Mouse (Mus musculus): ENCODE results near the gene Trpm6.

Gene Trpm6

DNA sequence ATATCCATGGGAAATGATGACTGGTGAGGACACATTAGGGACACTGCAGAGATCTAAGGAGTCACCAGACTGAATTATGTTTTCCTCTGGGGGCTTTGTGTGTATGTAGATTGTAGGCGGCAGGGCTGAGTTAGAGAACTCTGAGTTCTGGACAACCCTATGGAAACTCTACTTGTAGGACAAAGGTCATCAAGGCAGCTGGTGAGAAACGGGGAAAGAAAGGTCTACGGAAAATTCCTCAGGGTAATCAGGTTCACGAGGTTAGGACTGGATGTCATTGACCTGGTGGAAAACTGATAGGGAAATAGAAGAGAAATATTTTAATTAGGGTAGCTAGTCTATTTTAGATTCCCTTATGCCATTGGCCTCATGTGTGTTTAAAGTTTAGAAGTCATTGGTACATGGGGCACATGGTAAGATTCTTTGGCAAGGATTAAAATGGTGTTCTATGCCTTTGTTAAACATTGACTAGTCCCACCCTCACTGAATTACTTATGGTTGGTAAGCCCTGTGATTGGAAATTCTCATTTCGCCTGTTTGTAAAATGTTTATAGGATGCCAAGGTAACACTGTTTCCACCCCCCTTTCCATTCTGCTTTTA is 23.2 kb downstream of the Trpm6 start:
- DNase-seq = no peak

DNA sequence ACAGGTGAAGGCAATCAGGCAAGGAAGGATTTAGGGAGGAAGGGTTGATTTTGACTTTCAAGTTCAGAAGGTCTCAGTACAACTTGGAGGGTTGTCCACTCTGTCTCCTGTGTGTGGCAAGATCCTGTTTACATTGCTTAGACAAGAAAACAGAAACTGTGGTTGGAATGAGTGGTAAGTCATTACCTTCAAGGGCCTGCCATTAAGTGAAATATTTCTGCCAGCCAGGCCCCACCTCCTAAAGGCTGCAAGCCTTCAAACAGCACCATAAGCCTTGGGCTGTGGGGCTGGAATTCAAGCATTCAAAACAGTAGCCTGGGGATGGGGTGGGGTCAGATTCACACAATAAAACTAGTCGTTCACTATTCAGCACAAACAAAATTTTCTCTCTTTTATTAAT is 24.3 kb downstream of the Trpm6 start:
- no peak for DNase-seq

DNA sequence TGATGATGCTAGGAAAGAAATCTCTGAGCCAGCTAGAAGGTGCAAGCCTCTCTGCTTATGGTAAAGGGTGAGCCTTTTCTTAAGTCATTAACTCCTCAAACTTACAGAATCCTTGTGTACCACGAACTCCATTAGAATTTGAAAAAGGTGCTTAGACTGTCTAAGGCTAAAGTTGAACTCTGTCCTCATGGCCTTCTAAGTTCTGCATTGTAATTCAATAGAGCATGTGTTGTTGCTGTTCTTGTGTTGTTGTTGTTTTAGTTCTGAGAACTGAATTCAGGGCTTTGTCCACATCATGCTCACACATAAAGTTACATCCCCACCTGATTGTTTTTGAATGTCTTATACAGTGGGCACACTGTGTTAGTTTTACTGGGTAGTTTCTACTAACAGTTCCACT is 49.9 kb downstream of the Trpm6 start:
- DNase-seq = no peak

DNA sequence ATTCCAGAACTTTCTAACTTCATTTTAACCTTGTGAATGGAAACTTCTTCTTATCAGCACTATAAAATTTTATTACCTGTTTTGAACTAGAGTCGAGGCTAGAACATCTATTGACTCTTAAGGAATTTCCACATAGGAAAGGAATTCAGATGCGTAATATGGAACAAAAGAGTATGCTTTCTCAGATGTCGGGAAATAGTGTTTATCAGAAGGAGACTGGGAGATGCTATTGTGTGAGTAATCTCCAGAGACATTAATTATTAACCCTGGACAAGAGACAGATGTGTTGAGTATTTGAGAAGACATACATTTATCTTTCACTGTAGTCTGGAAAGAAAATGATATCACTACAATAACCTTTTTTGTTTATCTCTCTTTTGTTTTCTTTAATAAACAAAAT is 61.5 kb downstream of the Trpm6 start:
- no peak for DNase-seq

DNA sequence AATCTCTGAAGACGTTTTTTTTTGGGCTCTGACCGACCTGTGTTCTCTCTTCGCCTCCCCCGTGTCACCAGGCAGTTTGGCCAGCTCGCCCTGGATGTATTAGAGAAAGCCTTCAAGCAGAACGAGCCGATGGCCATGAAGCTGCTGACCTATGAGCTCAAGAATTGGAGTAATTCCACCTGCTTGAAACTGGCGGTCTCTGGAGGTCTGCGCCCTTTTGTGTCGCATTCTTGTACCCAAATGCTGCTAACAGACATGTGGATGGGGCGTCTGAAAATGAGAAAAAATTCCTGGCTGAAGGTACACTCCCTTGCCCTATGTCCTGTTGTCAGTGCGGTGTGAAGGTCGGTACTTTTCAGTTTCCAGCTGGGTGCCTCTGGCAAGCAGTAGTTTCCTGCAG is 65.4 kb downstream of the Trpm6 start:
- no peak for DNase-seq

DNA sequence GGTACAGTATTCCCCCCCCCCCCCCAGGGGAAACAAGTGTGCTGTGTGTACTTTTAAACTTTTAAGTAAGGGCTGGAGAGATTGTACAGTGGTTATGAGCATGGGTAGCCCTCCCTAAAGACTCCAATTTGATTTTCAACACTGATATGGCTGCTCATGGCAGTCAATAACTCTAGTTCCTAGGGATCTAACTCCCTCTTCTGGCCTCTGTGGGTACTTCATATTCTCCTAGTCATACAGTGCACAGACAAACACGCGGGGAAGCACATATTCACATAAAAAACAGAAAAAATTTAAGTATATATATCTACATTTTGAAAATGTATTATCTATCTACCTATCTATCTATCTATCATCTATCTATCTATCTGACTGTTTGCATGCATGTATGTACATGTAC is 67.6 kb downstream of the Trpm6 start:
- no peak for DNase-seq

DNA sequence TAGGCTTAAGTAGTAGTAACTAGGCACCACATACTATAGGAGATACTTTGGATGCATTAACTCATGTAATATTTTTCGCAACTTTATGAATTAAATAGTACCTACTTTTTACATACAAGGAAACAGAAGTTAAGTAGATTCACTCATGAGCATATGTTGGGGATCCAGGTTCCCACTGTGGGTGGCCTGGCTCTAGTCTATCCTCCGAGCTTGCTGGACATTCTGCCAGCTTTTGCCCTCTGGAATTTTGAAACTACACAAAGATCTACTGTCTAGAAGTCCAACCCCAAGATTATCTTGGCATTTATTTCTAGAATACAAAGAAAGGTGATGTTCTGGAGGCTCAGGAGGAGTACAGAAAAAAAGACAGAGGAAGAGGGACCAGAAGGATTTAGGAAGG is 78.8 kb downstream of the Trpm6 start:
- no peak for DNase-seq

DNA sequence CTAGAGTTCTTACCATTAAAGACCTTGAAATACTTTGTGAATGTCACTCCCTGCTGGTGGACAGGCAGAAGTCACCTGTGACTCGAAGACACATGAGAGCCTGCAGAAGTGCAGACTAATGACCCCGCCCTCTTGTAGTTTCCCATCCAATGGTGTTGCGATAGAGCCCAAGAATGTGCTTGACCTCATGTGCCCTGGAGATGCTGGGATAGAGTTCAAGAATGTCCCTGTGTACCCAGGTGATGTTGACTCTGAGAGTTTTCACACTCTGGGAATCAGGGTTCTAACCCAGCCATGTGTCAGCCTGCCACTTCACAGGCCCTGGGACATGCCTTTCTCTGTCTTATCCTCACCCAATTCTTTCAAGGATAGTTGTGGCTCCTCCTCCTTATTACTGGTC is 81.4 kb downstream of the Trpm6 start:
- DNase-seq = no peak

DNA sequence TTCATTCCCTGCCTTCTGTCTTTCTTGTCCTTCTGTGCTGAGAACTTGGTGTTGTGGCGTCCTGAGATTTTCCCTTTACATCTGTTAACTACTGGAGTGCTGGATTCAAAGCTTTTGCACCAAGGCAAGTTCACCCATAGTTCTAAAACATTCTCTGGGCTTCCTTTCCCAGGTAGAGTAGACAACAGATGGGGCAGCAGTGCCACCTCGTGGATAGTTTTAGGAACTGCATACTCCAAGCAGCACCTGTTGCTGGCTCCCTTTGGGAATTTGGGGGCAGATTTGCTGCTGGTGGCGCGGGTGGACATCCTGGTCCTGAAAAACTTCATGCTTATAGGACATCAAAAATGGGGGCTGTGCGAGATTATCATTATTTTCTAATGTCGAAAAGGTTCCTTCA is 85.2 kb downstream of the Trpm6 start:
- peak; percentile 71 for DNase-seq

DNA sequence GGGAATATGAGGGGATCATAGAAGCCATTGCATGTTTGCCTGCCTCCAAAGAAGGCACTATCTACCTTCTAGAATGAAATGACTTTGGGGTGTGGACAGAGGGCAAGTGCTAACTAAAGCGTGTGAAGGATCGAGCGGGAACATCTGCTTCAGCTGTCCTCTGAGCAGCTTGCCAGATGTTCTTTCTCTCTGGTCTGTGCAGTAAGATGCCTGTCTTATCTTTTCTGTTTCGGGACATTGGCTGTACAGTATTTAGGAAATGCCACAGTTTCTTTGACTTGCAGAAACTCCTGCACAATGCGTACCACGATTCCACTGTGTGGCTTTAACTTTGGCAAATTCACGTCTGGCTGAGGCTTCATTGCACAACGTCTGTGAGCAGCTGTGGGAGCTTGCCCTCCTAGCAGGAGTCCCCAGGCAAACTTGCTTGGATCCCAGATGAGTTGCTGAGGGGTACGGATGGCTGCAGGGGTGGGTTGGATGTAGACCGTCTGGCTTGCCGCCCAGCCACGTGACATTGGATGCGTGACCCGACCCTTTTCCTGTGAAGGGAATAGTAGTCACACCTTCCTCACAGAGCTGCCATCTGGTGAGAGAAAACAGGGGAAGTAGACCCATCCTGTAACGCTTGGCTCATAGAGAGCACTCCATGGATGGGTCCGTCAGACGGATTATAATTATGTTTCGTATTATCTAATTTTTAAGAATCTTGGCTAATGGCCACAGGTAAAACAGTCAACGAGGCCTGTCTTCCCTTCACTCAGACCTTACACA is 92.2 kb downstream of the Trpm6 start:
- no peak for DNase-seq

DNA sequence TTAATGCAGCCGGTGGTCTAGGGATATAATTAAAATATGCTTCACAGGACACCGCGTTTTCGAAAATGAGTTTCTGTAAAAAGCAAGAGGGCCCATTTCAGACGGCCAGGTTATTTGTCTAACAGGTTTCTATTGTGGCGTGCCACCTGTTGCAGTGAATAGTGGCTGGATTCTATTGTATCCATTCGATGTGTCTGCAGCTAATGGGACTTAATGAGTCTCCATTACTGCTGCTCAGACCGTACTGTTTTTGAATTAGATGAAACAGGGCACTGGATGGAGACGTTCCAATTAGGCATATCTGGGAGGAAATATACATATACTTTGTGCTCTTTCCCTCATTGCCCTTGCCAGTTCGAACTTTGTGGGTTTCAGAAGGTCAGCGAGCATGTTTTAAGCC is 92.8 kb downstream of the Trpm6 start:
- DNase-seq = no peak

DNA sequence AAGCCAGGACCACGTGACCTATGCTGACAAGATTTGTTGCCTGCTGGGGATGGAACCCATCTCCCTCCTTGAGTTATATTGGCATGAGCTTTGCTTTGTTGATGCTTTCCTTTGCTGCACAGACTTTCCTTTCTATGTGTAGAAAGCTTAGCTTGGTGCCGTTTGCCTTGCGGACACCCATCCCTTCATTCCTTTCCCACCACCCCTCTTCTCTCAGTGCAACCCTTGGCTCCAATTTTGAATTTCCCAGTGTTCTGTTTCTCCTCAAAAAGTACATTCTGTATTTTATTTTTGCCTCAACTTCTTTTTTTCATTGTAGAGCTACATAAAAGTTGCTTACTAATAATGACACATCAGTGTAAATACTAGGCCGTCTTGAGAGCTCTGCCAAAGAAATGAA is 96.6 kb downstream of the Trpm6 start:
- no peak for DNase-seq

DNA sequence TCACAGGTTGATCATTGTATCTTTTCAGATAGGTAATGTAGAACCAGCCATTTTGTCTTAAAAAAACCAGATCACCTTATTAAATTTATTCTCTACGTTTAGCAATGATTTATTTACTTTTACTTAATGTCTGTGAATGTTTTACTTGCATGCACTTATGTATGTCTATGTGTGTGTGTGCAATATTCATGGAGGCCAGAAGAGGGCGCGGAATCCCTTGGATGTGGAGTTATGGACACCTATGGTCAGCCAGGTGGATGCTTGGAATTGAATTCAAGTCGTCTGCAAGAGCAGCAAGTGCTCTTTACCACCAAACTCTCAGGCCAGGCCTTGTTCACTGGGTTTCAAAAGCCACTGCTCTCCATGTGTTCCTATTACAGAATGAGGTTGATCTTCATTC is 118.5 kb downstream of the Trpm6 start:
- DNase-seq = no peak

DNA sequence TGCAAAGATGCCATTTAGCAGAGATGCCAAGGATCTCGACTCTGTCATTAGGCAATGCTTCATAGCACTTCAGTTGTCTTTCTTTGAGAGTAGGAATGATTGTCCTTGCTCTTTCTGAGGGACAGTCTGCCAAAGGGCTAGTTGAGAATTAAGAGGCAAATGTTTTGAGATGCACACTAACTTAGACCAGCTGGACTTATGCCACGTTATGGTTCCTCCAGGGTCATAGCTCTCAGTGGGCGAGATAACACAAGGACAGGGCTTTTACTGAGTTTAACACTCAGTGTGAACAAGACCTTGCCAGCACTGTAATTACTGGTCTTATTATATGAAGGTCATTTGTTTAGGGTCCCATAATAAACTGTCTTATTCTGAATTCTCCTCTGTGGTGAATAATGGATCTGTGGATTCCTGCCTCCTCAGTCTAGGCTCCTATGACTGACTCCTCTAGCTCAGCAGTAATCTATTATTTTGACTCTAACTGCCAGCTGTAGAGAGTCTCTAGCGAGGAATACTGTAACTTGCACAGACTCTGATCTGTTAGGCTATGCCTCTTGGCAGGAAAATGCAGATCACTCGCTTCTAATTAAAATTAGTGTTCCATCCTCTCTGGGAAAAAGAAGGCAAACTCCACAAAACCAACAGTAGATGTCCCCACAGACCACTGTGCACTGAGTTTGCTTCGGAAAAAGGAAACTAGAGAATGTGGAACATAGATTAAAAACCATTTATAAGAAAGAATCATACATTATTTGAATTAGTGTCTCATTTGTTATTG is 123.2 kb downstream of the Trpm6 start:
- DNase-seq = no peak

DNA sequence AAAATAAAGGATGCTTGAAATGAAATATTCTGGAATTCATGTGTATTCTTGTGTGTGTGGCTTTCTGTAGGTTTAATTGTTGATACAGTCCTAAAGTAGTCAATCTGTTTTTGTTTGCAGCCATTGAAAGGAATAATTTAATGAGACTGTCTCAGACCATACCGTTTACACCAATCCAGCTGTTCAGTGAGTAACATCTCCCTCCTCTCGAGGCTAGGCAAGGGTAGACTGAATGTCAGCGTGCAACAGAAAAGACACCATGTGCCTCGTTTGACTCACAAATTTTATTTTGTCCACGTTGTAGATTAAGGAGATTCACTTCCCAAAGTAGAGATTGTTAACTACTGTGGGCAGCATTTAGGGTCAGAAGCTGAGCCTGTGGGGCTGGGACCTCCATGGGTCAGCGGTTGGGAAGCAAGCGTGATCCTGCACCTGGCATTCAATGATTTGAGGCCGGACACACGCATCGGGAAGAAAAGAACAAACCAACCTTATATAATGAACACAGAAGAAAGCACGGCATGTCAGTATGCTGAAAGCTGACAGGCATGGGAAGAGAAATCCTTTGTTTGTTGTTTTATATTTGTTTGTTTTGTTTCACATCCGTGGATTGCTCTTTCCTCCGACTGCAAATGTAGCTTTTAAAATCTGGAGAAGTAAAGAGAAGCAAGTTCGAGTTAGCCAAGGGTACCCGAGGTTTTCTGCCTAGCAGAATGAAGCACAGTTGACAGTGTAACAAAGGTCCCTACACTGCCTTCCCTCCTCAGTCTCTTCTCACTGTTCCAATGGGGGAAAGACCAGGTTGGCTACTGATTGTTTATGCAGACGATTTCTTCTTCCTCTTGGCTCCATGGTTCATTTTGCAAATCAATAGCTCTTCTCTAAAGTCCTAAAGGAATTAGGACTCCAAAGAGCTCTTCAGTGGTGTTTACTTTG is 124.2 kb downstream of the Trpm6 start:
- DNase-seq = no peak

DNA sequence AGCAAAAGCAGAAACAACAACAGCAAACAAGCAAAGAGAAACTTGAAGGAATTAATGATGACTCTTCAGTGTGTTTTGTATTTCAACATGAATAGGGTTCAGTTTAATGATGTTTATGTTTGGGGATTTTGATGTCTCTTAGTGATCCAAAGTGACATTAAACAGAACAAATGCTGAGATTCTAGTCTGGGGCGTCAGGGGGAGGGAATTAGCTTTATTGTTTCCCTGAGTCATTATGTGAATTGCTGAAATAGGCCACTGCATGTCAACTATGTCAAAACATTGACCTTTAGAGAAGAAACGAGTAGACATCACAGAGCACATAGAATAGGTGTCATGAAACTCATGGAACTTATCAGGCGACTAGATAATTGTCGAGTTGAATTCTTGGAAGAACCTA is 129.5 kb downstream of the Trpm6 start:
- DNase-seq = no peak

DNA sequence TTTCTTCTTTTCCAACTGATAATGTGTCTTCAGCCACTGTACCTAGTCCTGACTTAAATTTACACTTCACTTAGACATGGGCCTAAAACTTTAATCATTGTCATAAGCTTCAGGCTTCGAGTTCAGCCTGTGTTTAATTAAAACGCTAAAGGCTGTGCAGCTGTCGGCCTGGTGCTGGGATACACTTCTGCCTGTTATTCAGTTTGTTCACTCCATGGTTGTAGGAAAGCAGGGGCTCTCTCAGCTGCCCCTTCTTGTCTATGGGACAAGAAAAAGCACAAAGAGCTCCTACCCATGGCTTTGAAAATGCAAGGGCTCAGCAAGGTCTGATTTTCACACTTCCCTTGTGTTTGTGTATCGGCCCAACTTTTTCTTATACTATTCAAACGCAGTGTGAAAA is 131.4 kb downstream of the Trpm6 start:
- DNase-seq = no peak

DNA sequence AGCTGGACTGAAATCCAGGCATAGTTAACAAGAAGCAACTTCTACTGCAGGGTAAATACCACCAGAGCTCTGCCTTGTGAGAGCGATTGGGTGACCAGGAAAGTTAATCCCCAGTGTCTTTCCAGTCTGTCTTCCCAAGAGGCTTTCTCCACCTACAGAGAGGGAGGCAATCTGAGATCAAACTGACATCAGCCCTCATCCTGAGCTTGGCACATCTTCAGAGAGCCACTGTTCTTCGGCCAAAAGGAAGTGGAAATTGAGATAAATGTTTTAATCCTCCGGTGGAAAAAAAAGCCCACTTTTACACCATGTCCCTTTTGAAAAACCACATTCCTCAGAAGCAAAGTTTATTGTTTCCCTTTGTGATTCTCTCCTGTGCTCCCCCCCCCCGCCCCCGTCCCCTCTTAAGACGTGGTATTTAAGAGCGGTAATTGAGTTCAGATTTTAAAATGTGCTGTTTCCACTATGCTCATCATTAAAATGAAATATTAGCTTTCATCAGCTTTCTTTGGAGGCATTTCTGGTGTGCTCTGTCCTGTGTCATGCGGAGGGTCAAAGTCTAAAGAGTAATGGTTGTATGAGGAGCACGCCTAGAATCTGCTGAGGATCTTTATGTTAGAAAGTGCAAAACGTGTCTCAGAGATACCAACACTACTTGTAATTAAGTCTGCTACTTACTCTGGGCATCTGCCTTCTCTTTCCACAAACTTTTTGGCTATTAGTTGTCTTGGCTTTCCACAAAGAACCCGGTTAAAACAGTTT is 138.0 kb downstream of the Trpm6 start:
- no peak for DNase-seq

DNA sequence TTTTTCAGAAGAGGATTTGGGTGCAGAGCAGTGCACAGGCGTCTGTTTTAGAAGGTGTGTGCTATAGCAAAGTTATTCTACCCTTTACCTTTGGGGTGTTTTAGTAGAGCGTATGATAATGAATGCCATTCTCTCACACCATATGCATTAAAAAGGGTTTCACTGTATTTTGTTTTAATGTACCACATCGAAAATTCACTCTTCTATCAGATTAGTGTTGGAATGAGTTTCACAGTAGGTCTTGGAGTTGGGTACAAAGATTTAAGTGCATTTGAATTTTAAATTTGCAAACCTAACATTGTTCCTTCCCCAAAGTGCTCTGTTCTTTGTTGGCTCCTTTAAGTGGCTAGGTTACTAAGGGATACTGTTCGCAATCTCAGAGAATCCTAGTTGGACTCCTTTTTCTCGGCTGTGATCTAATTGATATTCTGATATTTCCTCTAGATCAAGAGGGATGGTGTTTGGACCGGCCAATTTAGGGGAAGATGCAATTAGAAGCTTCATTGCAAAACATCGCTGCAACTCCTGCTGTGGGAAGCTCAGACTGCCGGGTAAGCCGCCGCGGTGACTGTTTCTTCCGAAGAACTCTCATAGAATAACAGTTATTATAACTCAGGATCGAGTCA is 138.8 kb downstream of the Trpm6 start:
- no peak for DNase-seq

DNA sequence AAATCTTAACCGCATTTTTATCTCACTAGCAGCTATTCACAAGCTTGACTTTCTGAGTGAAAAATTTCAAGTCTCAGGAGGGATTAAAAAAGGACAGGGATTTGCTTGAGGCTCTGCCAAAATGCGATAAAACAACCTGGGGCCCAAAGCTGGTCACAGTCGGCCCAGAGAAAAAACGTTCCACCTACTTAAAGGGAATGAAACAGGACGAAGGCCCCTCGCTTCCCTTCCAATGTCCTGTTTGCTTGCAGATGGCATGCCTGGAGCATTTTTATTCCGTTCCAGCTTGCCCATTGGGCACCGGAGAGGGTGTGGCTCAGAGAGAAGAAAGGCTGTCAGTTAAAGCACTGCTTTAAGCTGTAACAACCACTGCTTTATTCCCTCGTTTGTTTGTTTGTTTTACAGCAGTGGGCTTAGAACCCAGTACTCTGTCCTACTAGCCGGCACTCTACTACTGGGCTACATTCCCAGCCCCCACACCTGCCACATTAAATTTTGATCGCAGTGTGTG is 139.4 kb downstream of the Trpm6 start:
- DNase-seq = no peak

DNA sequence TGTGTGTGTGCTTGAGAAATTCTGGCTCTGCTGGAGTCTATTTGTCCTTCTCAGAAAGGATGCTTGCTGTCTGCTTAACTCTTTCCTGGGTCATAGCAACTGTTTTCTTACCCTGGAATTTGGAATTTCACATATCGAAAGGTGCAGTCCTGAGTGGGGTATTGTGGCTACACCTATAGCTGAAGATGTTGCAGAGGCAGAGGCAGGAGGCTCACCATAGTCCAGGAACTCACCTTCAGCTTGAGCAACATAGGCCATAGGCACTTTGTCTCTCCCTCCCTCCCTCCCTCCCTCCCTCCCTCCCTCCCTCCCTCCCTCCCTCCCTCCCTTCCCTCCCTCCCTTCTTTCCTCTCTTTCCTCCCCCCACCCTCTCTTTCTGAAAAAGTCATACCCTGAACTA is 139.8 kb downstream of the Trpm6 start:
- DNase-seq = no peak

DNA sequence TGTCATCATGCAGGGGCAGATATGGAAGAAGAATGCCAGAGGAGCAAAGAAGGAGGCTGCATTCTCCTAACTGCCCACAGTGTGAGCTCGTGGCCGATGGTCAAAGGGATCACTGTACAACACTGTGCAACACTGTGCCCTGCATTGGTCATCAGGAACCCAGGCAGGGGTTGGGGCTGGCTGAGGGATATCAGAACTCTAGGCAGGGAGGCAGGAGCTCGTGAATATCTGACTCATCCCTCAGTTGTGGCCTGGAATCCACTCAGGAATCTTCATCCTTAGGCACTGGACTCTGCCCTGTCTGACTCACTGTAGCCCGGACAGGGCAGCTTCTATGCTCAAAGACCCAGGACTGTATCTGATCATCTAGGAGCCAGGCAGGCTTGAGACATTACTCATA is 140.4 kb downstream of the Trpm6 start:
- no peak for DNase-seq

Measured in thymus, postnatal 4 days (tissue).